Mouse (Mus musculus) layer of hippocampus, postnatal 36 days (tissue): ENCODE data around the gene Ttc26. TPM values are rescaled to one million over a fixed set of nuclear protein-coding genes. Genes with fewer than 3 reads are reported as not detected.
"Not testable (repeated sequence)": the region's sequence is repeated elsewhere in the genome, so short reads cannot be mapped to it uniquely, and the experiment has no call there.

Experiments
- DNase-seq, 2 experiments: peaks; one replicate each; pipeline ENCODE4 v3.0.0; 2022
- total RNA-seq, 2 experiments: library from RNA; stranded (reverse); gene quantifications; 2 replicates each; pipeline ENCODE4 v1.2.3; 2021

Ttc26 gene
- total RNA-seq, 2 experiments from 2014 or later: 11.1 to 11.5 TPM

GRCm38 (mm10) chr6:38356661-38357433, 24.4 kb upstream of the Ttc26 start:
- DNase-seq: not testable (repeated sequence)

GRCm38 (mm10) chr6:38357603-38358252, 23.5 kb upstream of the Ttc26 start:
- DNase-seq: no peak

GRCm38 (mm10) chr6:38358253-38359027, 22.8 kb upstream of the Ttc26 start:
- DNase-seq: no peak

GRCm38 (mm10) chr6:38359044-38359735, 22.1 kb upstream of the Ttc26 start:
- not testable (repeated sequence) for DNase-seq

GRCm38 (mm10) chr6:38359736-38360499, 21.4 kb upstream of the Ttc26 start:
- no peak for DNase-seq

GRCm38 (mm10) chr6:38361065-38361464, 20.2 kb upstream of the Ttc26 start:
- no peak for DNase-seq

GRCm38 (mm10) chr6:38361937-38362336, 19.3 kb upstream of the Ttc26 start:
- DNase-seq: no peak

- DNase-seq: no peak
Observed at GRCm38 (mm10) chr6:38363370-38363769, 17.9 kb upstream of the Ttc26 start.

GRCm38 (mm10) chr6:38364121-38364520, 17.1 kb upstream of the Ttc26 start:
- no peak for DNase-seq

- no peak for DNase-seq
Observed at GRCm38 (mm10) chr6:38369945-38370344, 11.3 kb upstream of the Ttc26 start.

GRCm38 (mm10) chr6:38374271-38374670, 7.0 kb upstream of the Ttc26 start:
- DNase-seq: no peak

GRCm38 (mm10) chr6:38380764-38381128, 523 bp upstream of the Ttc26 start:
- no peak for DNase-seq

- peak; percentile 51 to 67 for DNase-seq
Observed at GRCm38 (mm10) chr6:38389671-38390070, 8.4 kb downstream of the Ttc26 start.

GRCm38 (mm10) chr6:38432457-38432856, 51.2 kb downstream of the Ttc26 start:
- not testable (repeated sequence) for DNase-seq

- peak; percentile 98 to 99 for DNase-seq
Observed at GRCm38 (mm10) chr6:38433261-38434033, 52.2 kb downstream of the Ttc26 start, which contains the start of gene Ubn2. Ubn2 (plus strand) TSS chr6:38433950.

- DNase-seq: peak; percentile 59 to 65
Observed at GRCm38 (mm10) chr6:38434055-38435023, 53.1 kb downstream of the Ttc26 start.

GRCm38 (mm10) chr6:38443842-38444241, 62.6 kb downstream of the Ttc26 start:
- no peak for DNase-seq

GRCm38 (mm10) chr6:38448295-38448694, 67.0 kb downstream of the Ttc26 start:
- no peak for DNase-seq

GRCm38 (mm10) chr6:38453049-38453448, 71.8 kb downstream of the Ttc26 start:
- DNase-seq: no peak

- not testable (repeated sequence) for DNase-seq
Observed at GRCm38 (mm10) chr6:38456425-38456824, 75.2 kb downstream of the Ttc26 start.
